Mouse (Mus musculus): Measurements from ENCODE around the gene Pllp. TPM values are rescaled to one million over a fixed set of nuclear protein-coding genes. Genes with fewer than 3 reads are reported as not detected.

The Pllp gene
- polyA plus RNA-seq, 1 experiment = not detected

GRCm38 (mm10) chr8:94696566-94696965, 488 bp upstream of the Pllp start:
- WGBS = 75% methylated on average over 3 of the region's 3 CpGs
- H3K4me3 ChIP-seq (ENCODE audit: insufficient read depth, low read depth, low read length) = no peak overlapping the region
- peaks cover 14% of the 10 kb centered on the region for H3K4me1 ChIP-seq (ENCODE audit: control insufficient read depth, insufficient read depth, low read length)

GRCm38 (mm10) chr8:94695341-94695993, 611 bp downstream of the Pllp start:
- Histone ChIP-seq H3K4me1 (ENCODE audit: control insufficient read depth, insufficient read depth, low read length) (peaks cover 17% of the 10 kb centered on the region), H3K4me3 (ENCODE audit: insufficient read depth, low read depth, low read length) (peak overlapping the region; percentile 43), H3K27ac (ENCODE audit: insufficient read depth, low read depth, low read length) (no peak overlapping the region)
- WGBS = 5% methylated on average over 31 of the region's 31 CpGs
- TF ChIP-seq CTCF (IDR thresholded peaks at IDR 0.05; ENCODE audit: insufficient read depth, low read depth, low read length) (no peak), POLR2A (IDR thresholded peaks at IDR 0.05; ENCODE audit: insufficient read depth, low read depth, low read length) (no peak)

More at GRCm38 (mm10) chr8:94696566-94696965, 488 bp upstream of the Pllp start:
- H3K27ac ChIP-seq (ENCODE audit: insufficient read depth, low read depth, low read length) = no peak overlapping the region
- no peak for TF ChIP-seq CTCF (IDR thresholded peaks at IDR 0.05; ENCODE audit: insufficient read depth, low read depth, low read length)
- no peak for TF ChIP-seq POLR2A (IDR thresholded peaks at IDR 0.05; ENCODE audit: insufficient read depth, low read depth, low read length)

- WGBS = 53% methylated on average over 6 of the region's 6 CpGs
- Histone ChIP-seq H3K27ac (ENCODE audit: insufficient read depth, low read depth, low read length) (no peak overlapping the region), H3K4me1 (ENCODE audit: control insufficient read depth, insufficient read depth, low read length) (peaks cover 17% of the 10 kb centered on the region), H3K4me3 (ENCODE audit: insufficient read depth, low read depth, low read length) (no peak overlapping the region)
- TF ChIP-seq CTCF (IDR thresholded peaks at IDR 0.05; ENCODE audit: insufficient read depth, low read depth, low read length) = no peak
- no peak for TF ChIP-seq POLR2A (IDR thresholded peaks at IDR 0.05; ENCODE audit: insufficient read depth, low read depth, low read length)
These were observed 1.4 kb downstream of the Pllp start for GRCm38 (mm10) chr8:94694701-94695100.

GRCm38 (mm10) chr8:94685953-94686352, 10.1 kb downstream of the Pllp start:
- no peak overlapping the region for H3K4me3 ChIP-seq (ENCODE audit: insufficient read depth, low read depth, low read length)
- 83% methylated on average over 9 of the region's 9 CpGs for WGBS
- H3K4me1 ChIP-seq (ENCODE audit: control insufficient read depth, insufficient read depth, low read length) = 0 out of 2 replicates have a peak, but pooled peaks cover 6% of the 10 kb centered on the region
- TF ChIP-seq POLR2A (IDR thresholded peaks at IDR 0.05; ENCODE audit: insufficient read depth, low read depth, low read length) (no peak), CTCF (IDR thresholded peaks at IDR 0.05; ENCODE audit: insufficient read depth, low read depth, low read length) (no peak)
- no peak overlapping the region for H3K27ac ChIP-seq (ENCODE audit: insufficient read depth, low read depth, low read length)

GRCm38 (mm10) chr8:94684287-94684686, 11.8 kb downstream of the Pllp start:
- no peak overlapping the region for H3K4me3 ChIP-seq (ENCODE audit: insufficient read depth, low read depth, low read length)
- no peak overlapping the region for H3K27ac ChIP-seq (ENCODE audit: insufficient read depth, low read depth, low read length)
- peaks cover 8% of the 10 kb centered on the region for H3K4me1 ChIP-seq (ENCODE audit: control insufficient read depth, insufficient read depth, low read length)
- 80% methylated on average over 4 of the region's 4 CpGs for WGBS
- TF ChIP-seq CTCF (IDR thresholded peaks at IDR 0.05; ENCODE audit: insufficient read depth, low read depth, low read length) (no peak), POLR2A (IDR thresholded peaks at IDR 0.05; ENCODE audit: insufficient read depth, low read depth, low read length) (no peak)

- TF ChIP-seq CTCF (IDR thresholded peaks at IDR 0.05; ENCODE audit: insufficient read depth, low read depth, low read length) (no peak), POLR2A (IDR thresholded peaks at IDR 0.05; ENCODE audit: insufficient read depth, low read depth, low read length) (no peak)
- peak overlapping the region; percentile 12 for H3K27ac ChIP-seq (ENCODE audit: insufficient read depth, low read depth, low read length)
- 78% methylated on average over 16 of the region's 16 CpGs for WGBS
- H3K4me1 ChIP-seq (ENCODE audit: control insufficient read depth, insufficient read depth, low read length) = peaks cover 20% of the 10 kb centered on the region
- H3K4me3 ChIP-seq (ENCODE audit: insufficient read depth, low read depth, low read length) = no peak overlapping the region
These were observed 13.2 kb downstream of the Pllp start for GRCm38 (mm10) chr8:94682732-94683524.

- TF ChIP-seq CTCF (IDR thresholded peaks at IDR 0.05; ENCODE audit: insufficient read depth, low read depth, low read length) = no peak
- no peak for TF ChIP-seq POLR2A (IDR thresholded peaks at IDR 0.05; ENCODE audit: insufficient read depth, low read depth, low read length)
- Histone ChIP-seq H3K4me1 (ENCODE audit: control insufficient read depth, insufficient read depth, low read length) (peaks cover 20% of the 10 kb centered on the region), H3K4me3 (ENCODE audit: insufficient read depth, low read depth, low read length) (no peak overlapping the region), H3K27ac (ENCODE audit: insufficient read depth, low read depth, low read length) (no peak overlapping the region)
- 94% methylated on average over 3 of the region's 3 CpGs for WGBS
These were observed 15.7 kb downstream of the Pllp start for GRCm38 (mm10) chr8:94680414-94680813.

- peak overlapping the region; percentile 93 for H3K27ac ChIP-seq (ENCODE audit: insufficient read depth, low read depth, low read length)
- no peak for TF ChIP-seq POLR2A (IDR thresholded peaks at IDR 0.05; ENCODE audit: insufficient read depth, low read depth, low read length)
- no peak for TF ChIP-seq CTCF (IDR thresholded peaks at IDR 0.05; ENCODE audit: insufficient read depth, low read depth, low read length)
- 6% methylated on average over 9 of the region's 9 CpGs for WGBS
These were observed 17.5 kb downstream of the Pllp start for GRCm38 (mm10) chr8:94678582-94678981.

GRCm38 (mm10) chr8:94675923-94676322, 20.2 kb downstream of the Pllp start:
- Histone ChIP-seq H3K27ac (ENCODE audit: insufficient read depth, low read depth, low read length) (no peak overlapping the region), H3K4me1 (ENCODE audit: control insufficient read depth, insufficient read depth, low read length) (peaks cover 17% of the 10 kb centered on the region), H3K4me3 (ENCODE audit: insufficient read depth, low read depth, low read length) (no peak overlapping the region)
- WGBS = 75% methylated on average over 6 of the region's 6 CpGs
- TF ChIP-seq POLR2A (IDR thresholded peaks at IDR 0.05; ENCODE audit: insufficient read depth, low read depth, low read length) = no peak

More at GRCm38 (mm10) chr8:94678582-94678981, 17.5 kb downstream of the Pllp start:
- peaks cover 20% of the 10 kb centered on the region for H3K4me1 ChIP-seq (ENCODE audit: control insufficient read depth, insufficient read depth, low read length)
- no peak overlapping the region for H3K4me3 ChIP-seq (ENCODE audit: insufficient read depth, low read depth, low read length)
